Mouse (Mus musculus): ENCODE measurements at regions not wholly inside any gene's neighbourhood (a gene's known extent, or its start where the extent isn't known, plus 50 kb on each side); places are given as distances from the start of the nearest gene placed in this dataset.
A peak's percentile ranks its signal among the peaks of the same experiment; 100 is the strongest.

DNA sequence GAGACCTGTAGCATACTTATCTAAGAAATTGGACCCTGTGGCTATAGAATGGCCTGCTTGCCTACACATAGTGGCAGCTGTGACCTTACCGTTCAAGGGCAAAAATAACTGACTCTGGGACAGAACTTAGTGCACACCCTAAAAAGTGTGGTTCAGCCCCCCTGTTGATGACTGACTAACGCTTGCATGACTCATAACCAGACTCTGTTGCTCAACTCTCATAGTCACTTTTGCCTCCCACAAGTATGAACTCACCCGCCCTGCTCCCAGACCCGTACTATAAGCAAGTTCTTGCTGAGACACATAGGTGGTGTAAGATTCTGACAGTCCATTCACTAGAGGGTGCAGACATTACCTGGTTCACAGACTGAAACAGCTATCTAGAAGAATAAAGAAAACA is 424.3 kb upstream of the Cntn5 start:
- peak; percentile 38; the same call in 1 of the 2 replicates for TF ChIP-seq ETS1 (conservative IDR thresholded peaks at IDR 0.05; ENCODE audit: low read depth, low read length)
- no peak for TF ChIP-seq TCF12 (IDR thresholded peaks at IDR 0.05; ENCODE audit: low read depth, low read length)
- no peak for TF ChIP-seq TBP (conservative IDR thresholded peaks at IDR 0.05; ENCODE audit: low read depth, low read length)
- TF ChIP-seq MEF2A (IDR thresholded peaks at IDR 0.05; ENCODE audit: borderline replicate concordance, low read depth, low read length): peak; percentile 56; the same call in 1 of the 2 replicates
- no peak for TF ChIP-seq HCFC1 (IDR thresholded peaks at IDR 0.05; ENCODE audit: low read depth, low read length)
- no peak for TF ChIP-seq MYC (IDR thresholded peaks at IDR 0.05; ENCODE audit: low read depth, low read length)
- no peak for TF ChIP-seq CTCF (conservative IDR thresholded peaks at IDR 0.05 in 1 of 2, IDR thresholded peaks at IDR 0.05 in 1 of 2; ENCODE audit: low read depth in 2 of 2, low read length in 2 of 2)
- TF ChIP-seq USF1 (IDR thresholded peaks at IDR 0.05; ENCODE audit: low read depth, low read length): no peak
- TF ChIP-seq MAZ (IDR thresholded peaks at IDR 0.05; ENCODE audit: low read depth, low read length): no peak
- no peak for TF ChIP-seq ZC3H11A (IDR thresholded peaks at IDR 0.05; ENCODE audit: low read depth, low read length)
- peak; percentile 99 for TF ChIP-seq JUND (conservative IDR thresholded peaks at IDR 0.05; ENCODE audit: low read depth, low read length)
- no peak; the same call in 1 of the 2 replicates for TF ChIP-seq RAD21 (IDR thresholded peaks at IDR 0.05; ENCODE audit: low read depth, low read length)
- TF ChIP-seq GABPA (IDR thresholded peaks at IDR 0.05; ENCODE audit: insufficient replicate concordance, low read depth, low read length): no peak
- no peak for TF ChIP-seq NELFE (IDR thresholded peaks at IDR 0.05; ENCODE audit: low read depth, low read length)
- TF ChIP-seq POLR2A (IDR thresholded peaks at IDR 0.05; ENCODE audit: low read depth, low read length): no peak
- no peak for TF ChIP-seq MAFK (IDR thresholded peaks at IDR 0.05; ENCODE audit: insufficient replicate concordance, low read length)
- TF ChIP-seq ZMIZ1 (IDR thresholded peaks at IDR 0.05; ENCODE audit: low read depth, low read length): no peak
- TF ChIP-seq BHLHE40 (IDR thresholded peaks at IDR 0.05; ENCODE audit: low read depth, low read length): 0 out of 2 replicates have a peak, but pooled peaks have one; percentile 28
- TF ChIP-seq ZNF384 (IDR thresholded peaks at IDR 0.05; ENCODE audit: low read depth, low read length): no peak
- no peak for TF ChIP-seq SIN3A (IDR thresholded peaks at IDR 0.05; ENCODE audit: low read length)
- no peak for TF ChIP-seq CHD2 (IDR thresholded peaks at IDR 0.05; ENCODE audit: low read length)
- no peak for TF ChIP-seq UBTF (IDR thresholded peaks at IDR 0.05; ENCODE audit: low read depth, low read length)
- TF ChIP-seq NRF1 (IDR thresholded peaks at IDR 0.05; ENCODE audit: low read depth, low read length): no peak
- TF ChIP-seq PAX5 (IDR thresholded peaks at IDR 0.05; ENCODE audit: low read length): no peak
- TF ChIP-seq IRF4 (IDR thresholded peaks at IDR 0.05; ENCODE audit: low read depth, low read length): peak; percentile 99
- no peak for TF ChIP-seq E2F4 (IDR thresholded peaks at IDR 0.05; ENCODE audit: insufficient replicate concordance, low read depth, low read length)
- no peak for TF ChIP-seq CHD1 (IDR thresholded peaks at IDR 0.05; ENCODE audit: low read depth, low read length)
- TF ChIP-seq ELF1 (IDR thresholded peaks at IDR 0.05; ENCODE audit: low read depth, low read length): no peak
- no peak for TF ChIP-seq KAT2A (IDR thresholded peaks at IDR 0.05; ENCODE audit: insufficient replicate concordance, low read length)
- peak; percentile 93 for TF ChIP-seq JUN (IDR thresholded peaks at IDR 0.05; ENCODE audit: insufficient read depth, low read depth, low read length)
- peak; percentile 94 for TF ChIP-seq EP300 (IDR thresholded peaks at IDR 0.05; ENCODE audit: low read length)
- no peak for TF ChIP-seq MXI1 (IDR thresholded peaks at IDR 0.05; ENCODE audit: low read depth, low read length)
- no peak for TF ChIP-seq ZKSCAN1 (IDR thresholded peaks at IDR 0.05; ENCODE audit: borderline replicate concordance, low read depth, low read length)
- TF ChIP-seq RCOR1 (conservative IDR thresholded peaks at IDR 0.05; ENCODE audit: low read depth, low read length): no peak
- no peak for TF ChIP-seq USF2 (conservative IDR thresholded peaks at IDR 0.05; ENCODE audit: low read depth, low read length)
- no peak for TF ChIP-seq MAX (IDR thresholded peaks at IDR 0.05; ENCODE audit: low read length)
- no peak for TF ChIP-seq POLR2AphosphoS2 (IDR thresholded peaks at IDR 0.05; ENCODE audit: low read depth, low read length)
- no peak for TF ChIP-seq SMC3 (IDR thresholded peaks at IDR 0.05; ENCODE audit: low read depth, low read length)
- H3K79me2 ChIP-seq (replicated peaks; ENCODE audit: control insufficient read depth, extremely low read depth, insufficient read depth, poor library complexity, severe bottlenecking): no peaks in the 10 kb centered on the region
- H3K4me1 ChIP-seq (ENCODE audit: control insufficient read depth in 1 of 2, insufficient read depth in 2 of 2): peaks cover 0 to 6% of the 10 kb centered on the region in 2 experiments; a peak in 1 of 4 replicates
- H3K9me3 ChIP-seq (replicated peaks; ENCODE audit: low read length): no peaks in the 10 kb centered on the region
- H3K9ac ChIP-seq (ENCODE audit: insufficient read depth, low read depth): no peak overlapping the region
- DNase-seq (ENCODE audit: extremely low read depth): peak; percentile 61
- no peaks in the 10 kb centered on the region for H3K36me3 ChIP-seq (replicated peaks in 1 of 2; ENCODE audit: control insufficient read depth in 1 of 2, insufficient read depth in 1 of 2, low read length in 1 of 2)
- H3K27ac ChIP-seq (ENCODE audit: insufficient read depth, low read depth): no peak overlapping the region
- H3K4me2 ChIP-seq (ENCODE audit: insufficient read depth, low read depth, poor library complexity, severe bottlenecking): peak overlapping the region; percentile 35; the same call in 1 of the 2 replicates
- no peak overlapping the region for H3K4me3 ChIP-seq (replicated peaks in 1 of 3; ENCODE audit: low read depth in 2 of 3, low read length in 2 of 3, poor library complexity in 1 of 3)
- no peaks in the 10 kb centered on the region for H3K27me3 ChIP-seq (replicated peaks)
- in situ Hi-C loops (cut with MboI; ENCODE audit: low pct_ligation_motif_present, low pct_unique_long_range_greater_than_20kb, low sequenced_read_pairs): no loop called here
- dilution Hi-C loops (cut with MboI; ENCODE audit: extremely low pct_ligation_motif_present, extremely low pct_unique_long_range_greater_than_20kb, low sequenced_read_pairs): no loop called here
